Mouse (Mus musculus): ENCODE measurements around the gene Dnhd1. TPM values are rescaled to one million over a fixed set of nuclear protein-coding genes. Genes with fewer than 3 reads are reported as not detected.
"Not testable (repeated sequence)": the region's sequence is repeated elsewhere in the genome, so short reads cannot be mapped to it uniquely, and the experiment has no call there.

Dnhd1 gene
- total RNA-seq, 2 experiments from 2014 or later, result 7.1 to 7.6 TPM

DNA sequence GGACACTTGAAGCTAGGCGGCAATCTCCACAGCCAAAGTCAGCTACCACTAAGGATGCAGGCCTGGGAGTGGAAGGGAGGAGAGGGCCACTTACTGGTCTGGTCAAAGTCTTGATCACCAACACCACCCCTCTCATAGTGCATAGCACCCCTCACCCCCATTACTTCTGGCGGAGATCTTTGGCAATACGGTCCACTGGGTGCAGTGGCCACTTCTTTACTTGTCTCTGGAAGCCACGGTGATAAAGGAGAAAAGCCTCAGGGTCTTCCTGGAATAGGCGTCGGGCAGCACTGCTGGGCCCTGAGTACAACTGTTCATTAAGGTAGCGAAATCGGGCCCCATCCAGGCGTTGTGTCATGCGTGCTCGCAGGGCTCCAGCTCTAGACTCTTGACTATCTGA, 83.2 kb downstream of the Dnhd1 start:
- no peak overlapping the region for H3K4me3 ChIP-seq
- no peak for TF ChIP-seq CTCF (IDR thresholded peaks at IDR 0.05)
- H3K27ac ChIP-seq, result no peak overlapping the region
- no peak for DNase-seq (ENCODE audit: extremely low spot score in 1 of 2, low spot score in 2 of 2)
- intact Hi-C loops (cut with DNase I), result loop anchor here (10.0 kb wide), 1 partner anchor 329 kb away; the partner anchor contains the start of genes Cnga4 and Fam160a2

DNA sequence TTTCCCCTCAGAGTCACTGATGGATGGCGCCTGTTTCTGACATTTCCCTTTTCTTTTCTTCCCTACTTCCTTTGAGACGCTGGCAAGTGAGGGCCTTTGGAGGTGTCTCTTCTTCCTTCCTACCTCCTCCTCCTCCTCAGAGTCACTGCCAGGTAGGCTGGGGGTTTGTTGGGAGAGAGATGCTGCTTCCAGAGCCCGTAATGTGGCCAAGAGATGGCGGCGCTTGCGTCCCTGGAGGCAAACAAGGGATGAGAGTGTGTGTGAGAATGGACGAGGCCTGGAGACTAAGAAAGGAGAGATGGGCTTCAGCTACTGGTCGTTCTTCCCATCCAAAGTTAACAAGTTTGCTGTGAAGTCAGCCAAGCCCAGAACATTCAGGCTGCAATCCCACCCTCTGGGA, 84.2 kb downstream of the Dnhd1 start:
- no peak for DNase-seq (ENCODE audit: extremely low spot score in 1 of 2, low spot score in 2 of 2)
- TF ChIP-seq CTCF (IDR thresholded peaks at IDR 0.05), result no peak
- no peak overlapping the region for H3K4me3 ChIP-seq
- H3K27ac ChIP-seq, result no peak overlapping the region
- intact Hi-C loops (cut with DNase I), result loop anchor here (5.0 to 10.0 kb wide), 2 partner anchors 93 to 330 kb away; partner anchors contain the start of genes Arfip2, Cnga4, Fam160a2 and Gm45799

DNA sequence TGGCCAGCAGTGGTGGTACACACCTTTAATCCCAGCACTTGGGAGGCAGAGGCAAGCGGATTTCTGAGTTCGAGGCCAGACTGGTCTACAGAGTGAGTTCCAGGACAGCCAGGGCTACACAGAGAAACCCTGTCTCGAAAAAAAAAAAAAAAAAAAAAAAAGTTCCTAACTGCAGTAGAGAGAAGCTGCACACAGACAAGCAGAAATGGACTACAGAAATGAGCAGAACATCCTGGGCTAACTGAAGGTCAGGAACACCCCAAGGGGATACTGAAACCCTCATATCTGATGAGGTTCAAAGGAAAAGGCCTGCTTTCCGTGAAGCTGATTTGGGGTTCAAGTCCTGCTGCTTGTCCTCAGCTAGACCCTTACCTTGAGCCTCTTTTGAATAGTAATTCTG, 84.8 kb downstream of the Dnhd1 start:
- peak overlapping the region; percentile 90; the same call in 1 of the 2 replicates for H3K27ac ChIP-seq
- H3K4me3 ChIP-seq, result peak overlapping the region; percentile 99
- not testable (repeated sequence) for DNase-seq (ENCODE audit: extremely low spot score in 1 of 2, low spot score in 2 of 2)
- intact Hi-C loops (cut with DNase I), result loop anchor here (5.0 to 10.0 kb wide), 2 partner anchors 93 to 331 kb away; partner anchors contain the start of genes Arfip2, Cnga4, Fam160a2 and Gm45799

DNA sequence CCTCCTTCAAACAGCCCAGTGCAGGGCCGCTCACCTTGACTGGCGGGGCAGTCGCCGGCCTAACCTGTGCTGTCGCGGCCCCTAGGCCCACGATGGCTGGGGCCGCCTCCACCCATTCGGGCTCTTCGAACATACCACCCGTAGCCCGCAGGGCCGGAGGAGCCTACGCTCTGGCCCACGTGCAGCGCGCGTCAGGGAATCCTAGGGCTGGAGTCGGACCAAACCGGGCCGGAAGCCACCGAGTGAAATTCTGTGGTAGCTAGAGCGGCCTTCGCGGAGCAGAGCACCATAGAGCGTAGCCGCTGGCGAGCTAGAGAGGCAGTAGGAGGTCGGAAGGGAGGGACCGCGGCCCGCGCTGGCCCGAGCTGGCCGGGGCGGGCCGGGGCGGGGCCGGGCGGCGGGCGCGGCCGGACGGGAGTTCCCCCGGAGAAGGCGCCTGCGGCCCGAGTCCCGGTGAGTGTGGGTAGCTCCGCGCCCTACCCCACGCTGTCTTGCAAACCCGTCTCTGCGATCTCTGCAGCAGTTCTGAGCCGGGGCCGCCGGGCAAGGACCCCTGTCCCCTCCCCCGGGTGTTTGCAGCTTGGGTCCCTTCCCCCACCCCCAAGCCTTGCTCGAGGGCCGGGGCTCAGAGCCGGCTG, 85.8 kb downstream of the Dnhd1 start, which contains the start of gene Ilk:
TSS of gene Ilk (plus strand) at position 329 of the 638 bp plus-strand sequence.
- Histone ChIP-seq H3K27ac (peak within 1 kb of the TSS; percentile 94), H3K4me3 (peak within 1 kb of the TSS; percentile 99)
- intact Hi-C loops (cut with DNase I), result loop anchor here (1.0 to 10.0 kb wide), 3 partner anchors 75 to 332 kb away; partner anchors contain the start of genes Arfip2, Cnga4, Fam160a2 and Gm45799
- no peak for TF ChIP-seq CTCF (IDR thresholded peaks at IDR 0.05)
- DNase-seq (ENCODE audit: extremely low spot score in 1 of 2, low spot score in 2 of 2), result peak; percentile 89 to 92

DNA sequence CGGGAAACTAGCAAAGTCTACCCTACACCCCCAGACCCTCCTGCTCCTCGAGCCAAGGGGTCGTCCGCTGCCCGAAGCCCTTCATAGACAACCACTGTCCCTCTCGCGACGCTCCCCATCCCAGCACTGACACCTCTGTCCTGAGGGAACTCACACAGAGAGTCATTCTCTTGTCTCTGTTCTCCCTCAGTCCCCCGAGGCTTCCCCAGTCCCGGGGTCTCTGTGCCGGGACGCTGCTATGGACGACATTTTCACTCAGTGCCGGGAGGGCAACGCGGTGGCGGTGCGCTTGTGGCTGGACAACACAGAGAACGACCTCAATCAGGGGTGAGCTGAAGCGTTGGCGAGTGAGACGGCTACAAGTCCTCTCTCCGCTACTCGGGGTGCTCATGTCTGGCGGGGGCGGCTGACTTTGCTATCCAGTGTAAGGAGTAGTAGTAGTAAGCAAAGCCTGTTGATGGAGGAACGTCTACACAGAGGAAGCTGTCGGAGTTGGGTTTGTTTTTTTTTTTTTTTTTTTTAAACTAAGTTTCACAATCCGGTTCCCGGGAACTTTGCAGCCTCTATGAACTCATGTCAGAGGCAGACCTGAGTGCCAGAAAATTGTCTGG, 86.4 kb downstream of the Dnhd1 start, which contains the start of gene Rrp8:
TSS of gene Rrp8 (minus strand) at position 475 of the 611 bp plus-strand sequence.
- Histone ChIP-seq H3K4me3 (peak within 1 kb of the TSS; percentile 99), H3K27ac (peak within 1 kb of the TSS; percentile 94)
- intact Hi-C loops (cut with DNase I), result loop anchor here (1.0 to 10.0 kb wide), 3 partner anchors 74 to 332 kb away; partner anchors contain the start of genes Arfip2, Cnga4, Fam160a2 and Gm45799
- no peak for TF ChIP-seq CTCF (IDR thresholded peaks at IDR 0.05)
- peak in 1 of 2 experiments; percentile 38 for DNase-seq (ENCODE audit: extremely low spot score in 1 of 2, low spot score in 2 of 2)

DNA sequence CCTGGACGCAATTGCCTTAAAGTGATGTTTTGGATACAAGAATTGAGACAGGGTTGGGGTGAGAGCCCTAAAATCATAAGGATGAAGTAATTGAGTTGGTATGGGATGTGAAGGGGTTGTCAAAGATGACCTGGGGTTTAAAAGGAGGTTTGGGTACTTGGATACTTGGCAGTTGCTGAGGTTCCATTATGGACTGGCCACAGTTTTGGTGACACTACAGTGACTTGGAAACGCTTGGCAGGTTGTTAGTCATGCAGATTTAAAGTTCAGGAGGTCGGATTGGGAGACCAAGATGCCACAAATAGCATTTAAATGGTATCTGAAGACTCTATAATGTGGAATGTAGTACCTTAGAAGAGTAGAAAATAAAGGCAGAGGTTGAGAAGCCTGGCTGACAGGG, 87.0 kb downstream of the Dnhd1 start:
- no peak for TF ChIP-seq CTCF (IDR thresholded peaks at IDR 0.05)
- Histone ChIP-seq H3K4me3 (peak overlapping the region; percentile 99), H3K27ac (no peak overlapping the region; the same call in 1 of the 2 replicates)
- intact Hi-C loops (cut with DNase I), result loop anchor here (5.0 to 10.0 kb wide), 2 partner anchors 95 to 333 kb away; partner anchors contain the start of genes Arfip2, Cnga4, Fam160a2 and Gm45799
- DNase-seq (ENCODE audit: extremely low spot score in 1 of 2, low spot score in 2 of 2), result no peak

DNA sequence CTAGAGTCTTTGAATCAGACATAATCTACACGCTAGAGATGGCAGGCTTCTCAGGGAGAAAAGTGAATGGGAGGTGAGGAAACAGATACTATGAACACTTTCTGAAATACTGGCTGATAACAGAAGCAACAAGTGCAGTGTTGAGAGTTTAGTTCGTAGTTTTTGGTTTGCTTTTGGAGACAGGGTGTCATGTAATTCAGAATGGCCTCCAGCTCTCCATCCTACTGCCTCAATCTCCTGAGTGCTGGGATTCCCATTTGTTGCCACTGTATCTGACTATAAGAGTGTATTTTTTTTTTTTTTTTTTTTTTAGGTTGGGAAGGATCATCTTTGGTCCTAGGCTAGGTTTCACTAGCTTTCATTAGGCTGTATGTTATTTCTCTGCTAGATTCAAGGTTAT, 87.7 kb downstream of the Dnhd1 start:
- intact Hi-C loops (cut with DNase I), result loop anchor here (5.0 to 10.0 kb wide), 2 partner anchors 96 to 333 kb away; partner anchors contain the start of genes Arfip2, Cnga4, Fam160a2 and Gm45799
- Histone ChIP-seq H3K27ac (no peak overlapping the region), H3K4me3 (no peak overlapping the region)
- no peak for TF ChIP-seq CTCF (IDR thresholded peaks at IDR 0.05)
- no peak for DNase-seq (ENCODE audit: extremely low spot score in 1 of 2, low spot score in 2 of 2)

DNA sequence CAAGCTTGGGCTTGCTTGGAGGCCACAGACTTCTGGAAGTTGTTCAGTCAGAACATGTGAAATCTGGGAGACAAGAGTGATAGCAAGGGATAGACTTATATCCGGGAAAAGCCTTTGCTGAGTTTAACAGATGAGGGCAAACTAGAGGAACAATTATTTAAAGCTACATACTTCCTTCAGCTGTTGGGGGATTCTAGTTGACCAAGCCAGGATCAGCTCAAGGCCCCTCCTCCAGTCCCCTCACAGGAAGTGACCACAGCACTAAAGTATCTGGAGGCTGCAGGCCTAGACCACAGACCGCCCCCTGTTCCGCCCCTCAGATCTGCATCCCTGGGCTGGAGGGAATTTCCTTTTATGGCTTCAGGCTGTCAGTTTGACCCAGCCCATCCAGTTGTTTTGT, 88.3 kb downstream of the Dnhd1 start:
- intact Hi-C loops (cut with DNase I), result loop anchor here (5.0 to 10.0 kb wide), 2 partner anchors 97 to 334 kb away; partner anchors contain the start of genes Arfip2, Cnga4, Fam160a2 and Gm45799
- no peak overlapping the region for H3K27ac ChIP-seq
- peak in 1 of 2 experiments; percentile 10 for DNase-seq (ENCODE audit: extremely low spot score in 1 of 2, low spot score in 2 of 2)
- no peak for TF ChIP-seq CTCF (IDR thresholded peaks at IDR 0.05)
- H3K4me3 ChIP-seq, result no peak overlapping the region

DNA sequence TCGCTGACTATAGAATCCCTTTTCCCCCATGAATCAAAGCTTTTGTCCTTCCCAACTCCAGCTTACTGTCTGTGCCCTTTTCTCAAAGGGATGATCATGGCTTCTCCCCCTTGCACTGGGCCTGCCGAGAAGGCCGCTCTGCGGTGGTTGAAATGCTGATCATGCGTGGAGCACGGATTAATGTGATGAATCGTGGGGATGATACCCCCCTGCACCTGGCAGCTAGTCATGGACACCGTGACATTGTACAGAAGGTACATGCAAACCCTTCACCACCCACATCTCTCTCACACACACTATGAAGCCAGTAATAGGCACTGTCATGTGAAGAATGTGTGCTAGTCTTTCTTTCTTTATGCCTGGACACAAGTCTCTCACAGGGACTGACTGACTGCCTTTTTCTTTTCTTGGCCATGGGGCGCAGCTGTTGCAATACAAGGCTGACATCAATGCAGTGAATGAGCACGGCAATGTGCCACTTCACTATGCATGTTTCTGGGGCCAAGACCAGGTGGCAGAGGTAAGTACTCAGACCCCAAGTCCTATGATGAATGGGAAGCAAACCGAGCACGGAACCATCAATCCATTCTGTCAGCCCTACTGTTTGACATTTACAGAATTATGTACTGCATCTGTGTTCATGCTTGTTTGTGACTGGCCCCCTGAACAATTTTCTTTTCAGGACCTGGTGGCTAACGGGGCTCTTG, 89.6 kb downstream of the Dnhd1 start:
- TF ChIP-seq CTCF (IDR thresholded peaks at IDR 0.05), result no peak
- no peak overlapping the region for H3K4me3 ChIP-seq
- intact Hi-C loops (cut with DNase I), result no loop called here
- no peak overlapping the region for H3K27ac ChIP-seq
- DNase-seq (ENCODE audit: extremely low spot score in 1 of 2, low spot score in 2 of 2), result no peak

DNA sequence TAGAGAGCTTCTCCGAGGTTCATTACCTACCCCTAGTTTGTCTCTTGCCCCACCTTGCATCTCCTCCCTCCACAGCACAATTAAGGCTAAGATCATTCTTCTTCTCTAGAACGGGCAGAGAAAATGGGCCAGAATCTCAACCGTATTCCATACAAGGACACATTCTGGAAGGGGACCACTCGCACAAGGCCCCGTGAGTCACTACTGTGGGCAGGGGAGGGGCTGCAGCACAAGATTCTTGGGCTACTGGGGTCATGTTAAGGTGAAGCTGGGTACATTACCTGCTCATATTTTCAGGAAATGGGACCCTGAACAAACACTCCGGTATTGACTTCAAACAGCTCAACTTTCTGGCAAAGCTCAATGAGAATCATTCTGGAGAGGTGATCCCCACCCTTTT, 90.2 kb downstream of the Dnhd1 start:
- DNase-seq (ENCODE audit: extremely low spot score in 1 of 2, low spot score in 2 of 2), result no peak
- H3K27ac ChIP-seq, result no peak overlapping the region
- H3K4me3 ChIP-seq, result no peak overlapping the region
- intact Hi-C loops (cut with DNase I), result no loop called here
- TF ChIP-seq CTCF (IDR thresholded peaks at IDR 0.05), result no peak

DNA sequence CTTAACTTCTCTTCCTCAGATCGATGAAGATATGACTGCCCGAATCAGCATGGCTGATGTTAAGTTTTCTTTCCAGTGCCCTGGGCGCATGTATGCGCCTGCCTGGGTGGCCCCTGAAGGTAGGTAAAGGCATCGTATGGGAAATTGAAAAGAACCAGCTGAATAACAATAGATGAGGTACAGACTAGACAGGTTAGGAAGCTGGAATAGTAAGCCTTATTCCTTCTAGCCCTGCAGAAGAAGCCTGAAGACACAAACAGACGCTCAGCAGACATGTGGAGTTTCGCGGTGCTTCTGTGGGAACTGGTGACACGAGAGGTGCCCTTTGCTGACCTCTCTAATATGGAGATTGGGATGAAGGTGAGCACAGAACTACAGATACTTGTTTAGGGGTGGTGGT, 91.4 kb downstream of the Dnhd1 start:
- no peak for DNase-seq (ENCODE audit: extremely low spot score in 1 of 2, low spot score in 2 of 2)
- no peak overlapping the region for H3K27ac ChIP-seq
- no peak overlapping the region for H3K4me3 ChIP-seq
- TF ChIP-seq CTCF (IDR thresholded peaks at IDR 0.05), result no peak
- intact Hi-C loops (cut with DNase I), result no loop called here

DNA sequence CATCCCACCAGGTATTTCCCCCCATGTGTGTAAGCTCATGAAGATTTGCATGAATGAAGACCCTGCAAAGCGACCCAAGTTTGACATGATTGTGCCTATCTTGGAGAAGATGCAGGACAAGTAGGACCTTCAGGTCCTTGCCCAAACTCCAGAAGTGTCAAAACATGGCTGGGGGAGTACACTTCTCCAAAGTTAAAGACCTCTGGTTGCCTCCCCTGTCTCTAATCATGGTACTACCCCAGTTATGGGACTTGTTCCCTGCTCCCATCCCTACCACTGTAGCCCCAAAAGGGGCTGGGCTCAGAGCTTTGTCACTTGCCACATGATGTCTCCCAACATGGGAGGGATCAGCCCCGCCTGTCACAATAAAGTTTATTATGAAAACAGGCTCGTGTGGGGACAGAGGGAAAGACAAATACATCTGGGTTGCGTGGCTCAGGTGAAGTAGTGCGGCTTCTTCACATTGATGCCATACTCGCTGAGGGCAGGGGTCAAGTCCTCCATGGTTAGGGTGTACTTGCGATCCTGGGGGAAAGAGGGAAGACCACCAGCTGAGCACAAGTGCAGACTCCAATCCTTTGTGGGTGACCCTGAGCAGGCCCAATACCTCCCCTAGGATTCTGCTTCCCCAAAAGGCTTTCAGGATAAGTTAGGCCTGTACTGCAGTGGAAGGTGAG, 92.0 kb downstream of the Dnhd1 start:
- DNase-seq (ENCODE audit: extremely low spot score in 1 of 2, low spot score in 2 of 2); intact Hi-C loops (cut with DNase I); H3K27ac ChIP-seq; H3K4me3 ChIP-seq: not testable (repeated sequence)

DNA sequence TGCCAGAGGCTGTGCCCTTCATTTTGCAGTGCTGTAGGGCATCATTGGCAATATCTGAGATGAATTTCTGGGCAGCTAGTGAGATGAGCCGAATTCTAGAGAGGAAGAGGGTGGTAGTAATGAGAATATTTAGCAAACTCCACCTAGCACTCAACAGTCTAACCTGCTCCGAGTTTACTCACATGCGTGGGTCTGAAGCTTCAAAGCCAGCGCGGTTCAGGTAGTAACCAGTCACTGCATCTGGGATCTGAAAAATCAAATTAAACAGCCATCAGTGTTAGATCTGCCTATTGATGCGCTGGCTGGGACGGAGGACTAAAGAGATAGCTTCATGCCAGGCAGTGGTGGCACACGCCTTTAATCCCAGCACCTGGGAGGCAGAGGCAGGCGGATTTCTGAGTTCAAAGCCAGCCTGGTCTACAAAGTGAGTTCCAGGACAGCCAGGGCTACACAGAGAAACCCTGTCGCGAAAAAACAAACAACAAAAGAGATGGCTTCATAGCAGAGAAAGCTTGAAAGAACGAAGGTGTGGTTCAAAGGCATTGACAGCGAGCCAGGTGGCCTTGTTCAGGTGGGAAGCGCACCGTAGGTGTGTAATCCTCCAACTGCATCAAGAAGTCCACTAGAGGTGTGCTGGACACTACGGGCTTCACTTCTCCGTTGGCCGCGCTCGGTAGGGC, 92.8 kb downstream of the Dnhd1 start:
- peak overlapping the region; percentile 84 for H3K27ac ChIP-seq
- intact Hi-C loops (cut with DNase I), result not testable (repeated sequence)

More for the DNA sequence above, 92.8 kb downstream of the Dnhd1 start:
- peak overlapping the region; percentile 72 for H3K4me3 ChIP-seq
- DNase-seq (ENCODE audit: extremely low spot score in 1 of 2, low spot score in 2 of 2), result not testable (repeated sequence)
